Mouse (Mus musculus) neural tube, embryonic 11.5 days (tissue): ENCODE results near the gene Qrich2. TPM values are rescaled to one million over a fixed set of nuclear protein-coding genes. Genes with fewer than 3 reads are reported as not detected.
A peak's percentile ranks its signal among the peaks of the same experiment; 100 is the strongest.

Experiments used
- ATAC-seq: fragments of 200-750 bp; cut with Nextera tagmentation; 2 replicates; pipeline ENCODE4 v1.8.0; 2017; ENCODE audit warnings: moderate number of reproducible peaks, mild to moderate bottlenecking, moderate TSS enrichment, moderate library complexity; ENCODE audit not compliant: insufficient read depth, low FRiP score, low TSS enrichment
- DNase-seq: peaks from one replicate; pipeline ENCODE4 v3.0.0-alpha.2; 2015; ENCODE audit warnings: low spot score
- H3K27ac ChIP-seq: fragments of 300-500 bp; sonication (generic); 2 replicates; pipeline ENCODE4 v1.5.1; 2014; ENCODE audit warnings: low read depth, mild to moderate bottlenecking, low read length
- H3K27me3 ChIP-seq: fragments of 300-500 bp; sonication (generic); 2 replicates; pipeline ENCODE4 v1.6.1; 2014; ENCODE audit warnings: mild to moderate bottlenecking, low read length, mixed read lengths; ENCODE audit not compliant: control insufficient read depth, insufficient read depth
- H3K36me3 ChIP-seq: fragments of 300-500 bp; sonication (generic); 2 replicates; pipeline ENCODE4 v1.6.1; 2014; ENCODE audit warnings: mild to moderate bottlenecking, low read length, moderate library complexity, mixed read lengths; ENCODE audit not compliant: control insufficient read depth, insufficient read depth
- H3K4me1 ChIP-seq: fragments of 300-500 bp; sonication (generic); 2 replicates; pipeline ENCODE4 v1.6.1; 2014; ENCODE audit warnings: low read length, mixed read lengths; ENCODE audit not compliant: control insufficient read depth, insufficient read depth
- H3K4me2 ChIP-seq: fragments of 300-500 bp; sonication (generic); 2 replicates; pipeline ENCODE4 v1.6.1; 2014; ENCODE audit warnings: low read depth, mild to moderate bottlenecking, moderate library complexity
- H3K4me3 ChIP-seq: fragments of 300-500 bp; sonication (generic); 2 replicates; pipeline ENCODE4 v1.5.1; 2014; ENCODE audit warnings: low read depth, low read length
- H3K9ac ChIP-seq: fragments of 300-500 bp; sonication (generic); 2 replicates; pipeline ENCODE4 v1.6.1; 2014; ENCODE audit warnings: mild to moderate bottlenecking, low read length
- H3K9me3 ChIP-seq: fragments of 300-500 bp; sonication (generic); 2 replicates; pipeline ENCODE4 v1.6.1; 2016; ENCODE audit warnings: low read length; ENCODE audit not compliant: control insufficient read depth
- WGBS: fragments of 180-500 bp; shearing (Covaris S2); extraction: QIAGEN DNeasy Blood & Tissue Kit; methylation state at CpG from one replicate; pipeline ENCODE4 v1.1.7; 2014; 5-methylcytosine and 5-hydroxymethylcytosine counted together
- polyA plus RNA-seq: library from polyadenylated mRNA; unstranded; fragments of >200 nt; fragmentation: Nextera tagmentation; extraction: Ambion mirVana; gene quantifications from 2 replicates; pipeline ENCODE4 v1.2.1, GENCODE M21; 2014

The Qrich2 gene
- 0.40 TPM in 1 of 2 replicates, not detected in the other for polyA plus RNA-seq

GRCm38 (mm10) chr11:116466141-116466540 is at the start of gene Qrich2:
Gene Qrich2, minus strand, starts transcription at chr11:116466241.
- no peaks in the 10 kb centered on the region for H3K27me3 ChIP-seq
- WGBS, result 65% methylated on average over 20 of the region's 20 CpGs
- no peaks in the 10 kb centered on the region for H3K9me3 ChIP-seq
- ATAC-seq, result no peak
- H3K4me2 ChIP-seq, result no peak within 1 kb of the TSS
- no peak for DNase-seq
- no peaks in the 10 kb centered on the region for H3K4me1 ChIP-seq
- peaks cover 8% of the 10 kb centered on the region for H3K36me3 ChIP-seq
- no peak within 1 kb of the TSS for H3K27ac ChIP-seq
- no peak within 1 kb of the TSS for H3K4me3 ChIP-seq
- H3K9ac ChIP-seq, result no peak within 1 kb of the TSS

- H3K9ac ChIP-seq, result no peak overlapping the region
- H3K36me3 ChIP-seq, result no peaks in the 10 kb centered on the region
- no peak overlapping the region for H3K27ac ChIP-seq
- no peak for DNase-seq
- no peak overlapping the region for H3K4me3 ChIP-seq
- H3K4me1 ChIP-seq, result no peaks in the 10 kb centered on the region
- WGBS, result 15% methylated on average over 24 of the region's 24 CpGs
- no peaks in the 10 kb centered on the region for H3K27me3 ChIP-seq
- H3K4me2 ChIP-seq, result 0 out of 2 replicates have a peak overlapping the region, but pooled peaks have one; percentile 4
- H3K9me3 ChIP-seq, result no peaks in the 10 kb centered on the region
- ATAC-seq, result no peak
Observed at GRCm38 (mm10) chr11:116515330-116516020, 49.4 kb upstream of the Qrich2 start.

GRCm38 (mm10) chr11:116513531-116514038 is 47.5 kb upstream of the Qrich2 start:
- Histone ChIP-seq H3K4me1 (no peaks in the 10 kb centered on the region), H3K4me2 (no peak overlapping the region), H3K4me3 (no peak overlapping the region), H3K36me3 (no peaks in the 10 kb centered on the region), H3K27ac (no peak overlapping the region), H3K9ac (no peak overlapping the region), H3K27me3 (no peaks in the 10 kb centered on the region), H3K9me3 (no peaks in the 10 kb centered on the region)
- DNase-seq (no peak), ATAC-seq (no peak)
- WGBS, result 83% methylated on average over 4 of the region's 4 CpGs

GRCm38 (mm10) chr11:116512987-116513386 is 46.9 kb upstream of the Qrich2 start:
- WGBS, result 80% methylated on average over 6 of the region's 6 CpGs
- ATAC-seq (no peak), DNase-seq (no peak)
- Histone ChIP-seq H3K27ac (no peak overlapping the region), H3K36me3 (no peaks in the 10 kb centered on the region), H3K4me1 (no peaks in the 10 kb centered on the region), H3K9ac (no peak overlapping the region), H3K4me3 (no peak overlapping the region), H3K9me3 (no peaks in the 10 kb centered on the region), H3K27me3 (no peaks in the 10 kb centered on the region), H3K4me2 (no peak overlapping the region)

GRCm38 (mm10) chr11:116512154-116512553 is 46.1 kb upstream of the Qrich2 start:
- no peak overlapping the region for H3K9ac ChIP-seq
- 90% methylated on average over 7 of the region's 7 CpGs for WGBS
- H3K36me3 ChIP-seq, result no peaks in the 10 kb centered on the region
- DNase-seq, result no peak
- no peaks in the 10 kb centered on the region for H3K27me3 ChIP-seq
- no peak overlapping the region for H3K4me2 ChIP-seq
- no peaks in the 10 kb centered on the region for H3K4me1 ChIP-seq
- no peak for ATAC-seq
- no peak overlapping the region for H3K4me3 ChIP-seq
- H3K27ac ChIP-seq, result no peak overlapping the region
- no peaks in the 10 kb centered on the region for H3K9me3 ChIP-seq

GRCm38 (mm10) chr11:116511301-116511868 is 45.3 kb upstream of the Qrich2 start:
- Histone ChIP-seq H3K4me2 (no peak overlapping the region), H3K36me3 (no peaks in the 10 kb centered on the region), H3K27me3 (no peaks in the 10 kb centered on the region), H3K4me3 (no peak overlapping the region), H3K27ac (no peak overlapping the region), H3K9me3 (no peaks in the 10 kb centered on the region), H3K9ac (no peak overlapping the region), H3K4me1 (no peaks in the 10 kb centered on the region)
- WGBS, result 60% methylated on average over 7 of the region's 7 CpGs
- ATAC-seq (no peak), DNase-seq (no peak)

GRCm38 (mm10) chr11:116508689-116509088 is 42.6 kb upstream of the Qrich2 start:
- H3K4me3 ChIP-seq, result no peak overlapping the region
- no peak overlapping the region for H3K4me2 ChIP-seq
- 63% methylated on average over 2 of the region's 2 CpGs for WGBS
- H3K36me3 ChIP-seq, result no peaks in the 10 kb centered on the region
- ATAC-seq (no peak), DNase-seq (no peak)
- no peaks in the 10 kb centered on the region for H3K9me3 ChIP-seq
- H3K9ac ChIP-seq, result no peak overlapping the region
- no peaks in the 10 kb centered on the region for H3K4me1 ChIP-seq
- H3K27ac ChIP-seq, result no peak overlapping the region
- no peaks in the 10 kb centered on the region for H3K27me3 ChIP-seq

- WGBS, result 81% methylated on average over 17 of the region's 17 CpGs
- no peak for ATAC-seq
Observed at GRCm38 (mm10) chr11:116506151-116506875, 40.3 kb upstream of the Qrich2 start.

More at GRCm38 (mm10) chr11:116506151-116506875, 40.3 kb upstream of the Qrich2 start:
- Histone ChIP-seq H3K9me3 (no peaks in the 10 kb centered on the region), H3K27ac (no peak overlapping the region), H3K4me1 (no peaks in the 10 kb centered on the region), H3K27me3 (no peaks in the 10 kb centered on the region), H3K9ac (no peak overlapping the region), H3K4me2 (no peak overlapping the region), H3K4me3 (no peak overlapping the region), H3K36me3 (no peaks in the 10 kb centered on the region)
- no peak for DNase-seq
